Mouse (Mus musculus) lung, adult 2 months (tissue): ENCODE measurements around the gene A630089N07Rik.
"Not testable (repeated sequence)": the region's sequence is repeated elsewhere in the genome, so short reads cannot be mapped to it uniquely, and the experiment has no call there.

ENCODE experiments used
- CTCF ChIP-seq: fragments of 200-500 bp; IDR thresholded peaks from 2 replicates; pipeline ENCODE4 v1.5.1; 2011; ENCODE audit warnings: mild to moderate bottlenecking, low read length, control low read depth; ENCODE audit not compliant: insufficient read depth
- POLR2A ChIP-seq: fragments of 200-500 bp; IDR thresholded peaks from 2 replicates; pipeline ENCODE4 v1.6.1; 2011; ENCODE audit warnings: low read depth, mild to moderate bottlenecking, control low read depth, low read length, borderline replicate concordance; ENCODE audit errors: extremely low read depth

- TF ChIP-seq CTCF, POLR2A: not testable (repeated sequence)
Observed at GRCm38 (mm10) chr16:97997383-97997731, 84.9 kb downstream of the A630089N07Rik start.
